Mouse (Mus musculus) frontal cortex, postnatal 25 days (tissue): Measurements from ENCODE around the gene Hspb11.

Experiments used
- DNase-seq, 2 experiments: peaks; one replicate each; pipeline ENCODE4 v3.0.0; 2022; ENCODE audit warnings: low spot score in 2 of 2

Hspb11 gene

DNA sequence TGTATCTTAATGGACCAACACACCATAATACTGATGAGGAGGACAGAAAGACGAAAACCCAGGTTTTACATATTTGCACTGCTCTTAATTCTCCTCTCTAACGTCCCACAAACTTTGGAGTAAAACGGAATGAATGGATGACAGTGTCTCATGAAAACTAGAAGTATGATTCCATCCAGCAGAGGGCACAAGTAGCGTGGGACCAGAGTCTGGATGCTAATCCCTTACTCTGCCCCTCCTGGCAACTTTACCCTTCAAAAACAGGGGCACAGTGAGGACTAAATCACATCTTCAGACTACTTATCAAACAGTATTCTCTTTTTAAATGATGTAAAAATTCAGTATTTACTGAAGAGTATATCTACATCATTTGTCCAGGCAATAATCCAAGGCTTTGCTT is 2.9 kb upstream of the Hspb11 start:
- DNase-seq: no peak

DNA sequence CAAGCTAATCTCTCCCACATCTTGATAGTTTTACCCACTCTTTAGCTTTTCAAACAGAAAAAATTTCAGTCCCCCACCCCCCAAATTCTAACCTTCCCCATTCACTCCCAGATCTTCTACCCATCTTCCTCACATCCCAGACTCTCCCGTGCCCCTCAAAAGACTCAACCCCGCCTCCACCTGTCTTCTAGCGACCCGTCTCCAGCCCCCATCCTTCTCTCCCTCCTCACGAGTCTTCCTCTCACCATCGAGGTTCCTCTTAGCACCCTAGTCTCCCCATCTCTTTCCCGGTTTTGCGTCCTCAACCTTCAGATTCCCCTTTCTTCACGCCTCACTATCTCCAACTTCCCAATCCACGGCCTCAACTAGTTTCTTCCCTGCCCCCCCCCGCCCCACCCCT is 871 bp upstream of the Hspb11 start:
- DNase-seq: no peak

DNA sequence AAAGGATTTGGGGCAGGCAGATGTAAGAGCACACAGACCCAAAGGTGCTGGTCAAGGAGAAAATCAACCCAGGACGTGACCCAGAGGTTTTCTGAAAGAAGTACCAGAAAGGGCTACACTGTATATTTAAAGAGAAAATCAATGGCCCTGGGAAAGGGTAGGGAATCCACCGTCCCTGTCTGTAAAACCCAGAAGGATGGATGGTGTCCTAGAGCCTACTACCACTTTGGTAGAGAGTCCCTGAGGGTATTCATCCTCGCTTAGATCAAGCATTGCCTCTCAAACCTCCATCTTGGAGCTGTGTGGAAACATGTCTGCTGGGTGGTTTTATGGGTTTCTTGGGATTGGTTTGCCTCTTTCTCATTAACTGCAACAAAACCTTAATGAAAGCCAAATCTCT is 1.0 kb downstream of the Hspb11 start:
- DNase-seq: no peak

DNA sequence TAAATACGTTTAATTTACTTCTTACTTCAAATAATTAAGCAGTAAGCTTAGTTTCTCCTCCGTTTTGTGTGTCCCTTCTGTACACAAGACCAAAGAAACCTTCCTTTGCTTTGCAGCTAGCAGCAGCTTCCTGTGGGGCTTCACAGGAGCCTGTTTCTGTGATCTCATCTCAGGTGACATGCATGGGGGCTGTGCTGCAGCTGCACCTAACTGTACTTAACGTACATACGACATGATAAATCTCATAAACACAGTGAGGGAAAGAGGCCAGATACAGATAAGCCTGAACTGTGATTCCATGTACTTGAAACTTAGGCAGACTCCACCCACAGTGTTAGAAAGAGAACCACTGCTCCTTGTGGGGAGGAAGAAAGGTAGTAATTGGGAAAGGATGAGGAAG is 6.6 kb downstream of the Hspb11 start:
- no peak for DNase-seq

DNA sequence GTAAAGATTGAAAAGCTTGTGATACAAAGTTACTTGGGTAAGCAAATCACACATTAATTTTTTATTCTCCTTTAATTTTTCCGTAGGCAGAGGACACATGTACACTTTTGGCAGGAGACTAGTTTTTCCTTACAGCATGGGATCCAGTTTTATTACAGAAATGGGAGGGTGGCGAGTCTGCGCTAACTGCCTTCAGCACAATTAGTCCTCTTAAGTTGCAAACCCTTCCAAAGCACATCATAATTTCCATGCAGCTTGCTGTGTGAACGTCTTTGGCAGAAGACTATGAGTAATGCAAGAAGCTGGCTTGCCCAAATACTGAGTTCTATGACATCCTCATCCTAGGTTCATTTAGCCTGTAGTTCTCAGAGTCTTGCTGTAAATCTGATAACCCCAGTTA is 20.3 kb downstream of the Hspb11 start:
- DNase-seq: no peak

DNA sequence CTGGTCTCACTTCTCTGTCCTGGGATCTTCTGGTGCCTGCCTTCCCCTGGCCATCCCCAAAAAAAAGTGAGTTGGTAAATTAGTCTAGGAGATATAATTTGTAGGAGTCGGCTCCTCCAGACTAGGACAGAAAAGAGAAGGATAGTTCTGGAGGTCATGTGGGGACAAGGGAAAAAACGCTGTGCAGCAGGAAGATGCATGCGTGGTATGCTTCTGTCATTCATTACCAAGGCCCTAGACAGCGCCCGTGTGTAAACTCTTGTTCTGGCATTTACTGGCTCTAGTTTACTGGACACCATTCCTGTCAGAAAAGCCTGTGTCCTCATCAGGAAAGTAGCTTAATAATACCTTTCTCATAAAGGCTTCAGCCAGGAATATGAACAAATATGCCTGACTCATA is 21.1 kb downstream of the Hspb11 start:
- DNase-seq: no peak

DNA sequence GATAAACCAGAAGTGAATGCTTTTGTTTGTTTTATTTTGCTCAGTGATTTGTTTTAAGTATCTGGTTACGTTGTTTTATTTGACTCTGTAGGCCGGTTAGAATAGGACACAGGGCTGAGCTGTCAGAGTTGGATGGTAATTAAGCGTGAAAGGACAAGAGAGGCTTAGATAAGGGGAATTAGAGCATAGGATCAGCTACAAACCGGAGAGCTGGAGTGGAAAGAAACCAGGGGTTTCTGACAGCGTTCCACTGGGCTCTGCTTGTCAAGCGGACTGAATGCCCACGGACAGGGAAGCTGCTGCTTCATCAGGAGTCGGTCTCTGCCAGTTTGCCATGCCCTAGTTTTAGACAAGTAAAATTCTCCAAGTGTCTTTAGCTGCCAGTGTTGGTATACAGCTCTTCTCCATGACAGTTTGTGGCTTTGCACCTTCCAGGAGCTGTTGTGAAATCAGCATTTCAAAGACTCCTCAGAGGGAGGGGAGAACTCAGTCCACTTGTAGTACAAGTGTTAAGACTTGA is 24.9 kb downstream of the Hspb11 start:
- DNase-seq: no peak

DNA sequence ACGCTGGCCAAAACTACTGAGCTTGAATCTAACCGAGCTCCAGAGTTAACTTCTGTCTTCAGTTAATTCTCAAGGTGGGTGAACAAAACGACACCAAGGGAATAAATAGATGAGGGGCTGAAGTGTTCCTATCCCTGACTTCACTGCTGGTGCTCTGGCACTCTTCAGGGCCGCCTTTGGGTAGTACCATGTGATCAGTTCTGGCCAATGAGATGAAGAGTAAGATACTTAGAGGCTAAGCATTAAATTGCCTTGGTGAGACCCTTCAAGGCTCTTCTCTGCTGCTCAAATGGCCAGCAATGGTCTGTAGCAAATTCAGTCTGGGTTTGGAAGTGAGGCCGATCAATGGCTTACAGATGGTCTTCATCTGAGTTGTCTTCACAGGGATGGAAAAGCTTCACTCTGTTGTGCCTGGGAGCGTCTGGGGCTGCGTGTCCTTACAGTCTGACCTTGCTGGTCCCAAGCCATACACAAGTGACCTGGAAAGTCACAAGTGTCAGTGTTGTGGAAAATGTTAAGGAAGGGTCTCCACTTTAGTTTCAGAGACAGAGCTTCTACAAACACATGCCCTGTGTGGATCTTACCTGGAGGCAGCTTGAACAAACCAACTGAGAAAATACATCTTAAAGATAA is 27.6 kb downstream of the Hspb11 start:
- no peak for DNase-seq

DNA sequence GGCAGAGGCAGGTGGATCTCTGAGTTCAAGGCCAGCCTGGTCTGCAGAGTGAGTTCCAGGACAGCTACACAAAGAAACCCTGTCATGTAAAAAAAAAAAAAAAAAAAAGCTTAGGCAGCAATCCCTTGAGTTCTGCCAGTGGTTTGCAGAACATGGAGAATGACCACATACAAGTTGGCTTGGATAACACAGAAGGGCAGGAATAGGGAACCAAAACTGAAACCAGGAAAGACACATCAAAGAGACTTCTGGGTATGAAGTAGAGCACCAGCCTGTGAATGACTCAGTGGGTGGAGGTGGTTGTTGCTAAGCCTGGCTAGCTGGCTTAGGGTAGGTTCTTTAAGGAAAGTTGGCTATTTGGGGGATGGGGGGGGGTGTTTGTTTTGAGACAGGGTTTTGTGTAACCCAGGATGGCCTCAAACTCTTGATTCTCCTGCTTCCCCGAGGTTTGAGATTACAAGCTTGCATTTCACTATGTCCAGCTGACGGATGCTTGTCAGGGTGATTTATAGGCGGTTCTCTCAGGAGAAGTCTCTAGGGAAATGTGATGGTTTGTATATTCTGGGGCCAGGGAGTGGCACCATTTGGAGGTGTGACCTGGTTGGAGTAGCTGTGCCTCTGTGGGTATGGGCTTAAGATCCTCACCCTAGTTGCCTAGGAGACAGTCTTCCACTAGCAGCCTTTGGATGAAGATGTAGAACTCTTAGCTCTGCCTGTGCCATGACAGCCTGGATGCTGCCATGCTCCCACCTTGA is 32.2 kb downstream of the Hspb11 start:
- no peak for DNase-seq

DNA sequence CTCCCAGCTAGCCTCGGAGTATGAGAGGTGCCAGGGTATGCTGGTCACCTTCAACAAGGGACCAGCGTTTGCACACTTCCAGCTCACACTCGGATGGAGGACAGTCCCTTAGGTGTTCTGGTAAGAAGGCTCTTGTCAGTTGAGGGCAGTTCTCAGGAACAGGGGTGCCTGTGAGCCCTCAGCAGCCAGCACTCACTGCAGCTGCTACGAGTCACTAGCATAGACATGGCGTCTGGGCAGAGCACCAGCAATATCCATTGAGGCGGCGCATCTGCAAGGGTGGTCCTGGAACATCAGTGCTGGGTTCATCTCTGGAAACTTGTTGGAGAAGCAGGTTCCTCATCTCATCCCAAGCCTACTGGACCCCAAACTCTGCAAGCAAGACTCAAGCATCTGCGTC is 33.0 kb downstream of the Hspb11 start:
- no peak for DNase-seq

DNA sequence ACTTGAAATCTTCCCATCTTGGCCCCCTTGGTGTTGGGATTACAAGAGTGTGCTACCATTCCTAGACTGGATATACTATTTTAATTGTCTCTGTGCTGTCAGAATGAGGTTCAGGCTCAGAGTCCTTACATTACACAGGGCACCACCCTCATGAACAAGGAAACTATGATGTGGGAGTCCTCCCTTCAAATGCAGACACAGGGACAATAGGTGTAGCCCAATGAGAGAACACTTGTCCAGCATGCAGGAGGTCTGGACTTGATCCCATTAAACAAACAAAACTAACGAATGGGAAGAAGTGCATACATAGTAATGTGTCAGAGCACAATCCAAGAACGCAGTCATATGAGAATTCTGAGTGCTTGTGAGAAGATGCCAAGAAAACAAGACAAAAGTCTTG is 34.1 kb downstream of the Hspb11 start:
- no peak for DNase-seq

DNA sequence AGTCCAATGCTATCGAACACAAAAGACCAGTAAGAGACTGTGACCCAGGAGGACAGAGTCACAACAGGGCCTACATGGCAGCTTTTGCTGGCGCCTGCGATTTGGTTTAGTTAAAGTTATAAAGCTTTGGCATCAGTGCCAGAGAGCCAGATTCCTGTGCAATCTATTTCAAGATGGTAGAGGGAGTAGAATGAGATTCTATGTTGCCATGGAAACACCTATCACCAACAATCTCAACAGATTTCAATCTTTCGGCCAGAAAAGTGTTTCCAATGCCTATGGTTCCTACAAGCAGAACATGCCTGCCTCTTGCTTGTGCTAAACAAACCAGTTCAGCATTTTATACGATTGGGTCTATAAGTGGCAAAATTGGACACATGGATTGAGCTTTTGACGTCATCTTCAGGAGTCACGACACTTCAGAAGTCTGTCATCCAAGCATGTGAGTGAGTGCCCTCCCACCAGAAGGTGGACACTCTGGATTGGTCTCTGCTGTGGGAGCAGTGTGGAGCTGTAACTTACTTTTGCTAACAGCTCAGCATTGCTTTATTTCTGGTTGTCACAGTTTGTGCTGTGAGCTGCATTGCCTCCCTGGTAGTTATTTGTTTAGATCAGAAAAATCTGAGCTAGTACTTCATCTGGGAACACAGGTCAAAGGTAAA is 38.3 kb downstream of the Hspb11 start:
- peak in 1 of 2 experiments; percentile 10 for DNase-seq

DNA sequence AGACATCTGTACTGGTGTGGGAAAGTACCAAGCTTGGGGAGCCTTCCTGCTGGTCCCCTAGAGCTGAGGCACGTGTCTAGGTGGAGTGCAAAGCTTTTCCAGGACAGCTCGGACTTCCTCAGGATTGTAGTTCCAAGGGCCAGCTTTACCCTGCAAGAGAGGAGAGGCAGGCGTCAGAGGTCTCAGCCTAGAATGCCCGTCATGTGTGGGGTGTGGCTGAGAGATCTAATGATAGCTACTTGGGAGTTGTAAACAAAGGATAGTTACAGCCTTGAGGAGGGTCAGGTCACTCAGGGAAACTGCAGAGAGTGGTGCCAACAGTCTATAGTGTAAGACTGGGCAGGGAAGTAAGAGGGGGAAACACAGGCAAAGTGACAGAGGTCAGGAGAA is 38.9 kb downstream of the Hspb11 start:
- DNase-seq: no peak

DNA sequence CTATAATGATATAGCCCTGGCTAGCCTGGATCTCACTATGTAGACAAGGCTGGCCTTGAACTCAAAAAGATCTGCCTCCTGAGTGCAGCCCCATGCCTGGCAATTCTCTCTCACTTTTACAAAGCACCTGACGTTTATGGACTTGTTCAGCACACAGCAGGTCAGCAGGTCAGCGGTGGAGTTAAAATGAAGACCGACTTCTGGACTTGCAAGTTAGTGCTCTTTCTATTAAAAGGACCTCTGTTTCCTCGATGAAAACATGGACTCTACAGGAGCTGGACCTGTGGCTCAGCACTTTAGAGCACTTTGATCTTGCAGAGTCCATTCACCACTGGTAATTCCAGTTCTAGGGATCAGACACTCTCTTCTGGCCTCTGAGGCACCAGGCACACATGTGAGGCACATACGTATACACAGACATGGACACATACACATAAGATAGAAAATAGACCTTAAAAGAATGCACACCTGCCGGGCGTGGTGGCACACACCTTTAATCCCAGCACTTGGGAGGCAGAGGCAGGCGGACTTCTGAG is 44.7 kb downstream of the Hspb11 start:
- DNase-seq: no peak

DNA sequence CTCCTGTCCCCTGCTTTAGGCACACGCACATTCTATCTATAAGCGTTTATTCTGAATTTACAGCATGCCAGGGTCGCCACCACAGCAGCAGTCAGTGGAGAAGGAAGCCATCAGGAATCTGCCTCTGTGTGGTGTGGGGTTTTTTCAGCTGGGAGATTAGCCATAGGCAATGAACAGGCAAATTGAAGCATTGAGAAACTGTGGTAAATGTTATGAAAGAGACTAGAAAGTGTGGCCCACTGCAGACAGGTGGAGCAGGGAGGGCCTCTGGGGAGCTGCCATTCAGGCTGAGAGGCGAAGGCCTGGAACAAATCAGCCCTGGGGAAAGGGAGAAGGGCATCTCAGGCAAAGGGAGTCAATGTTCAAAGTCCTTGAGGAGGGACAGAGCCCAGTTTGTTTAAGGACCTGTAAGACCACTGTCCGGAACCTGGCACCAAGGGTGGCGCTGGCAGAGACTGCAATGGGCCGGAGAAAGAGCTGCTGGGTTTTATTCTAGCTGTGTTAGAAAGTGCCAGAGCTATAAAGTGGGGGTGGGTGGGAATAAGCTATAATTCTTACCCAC is 46.5 kb downstream of the Hspb11 start:
- no peak for DNase-seq

DNA sequence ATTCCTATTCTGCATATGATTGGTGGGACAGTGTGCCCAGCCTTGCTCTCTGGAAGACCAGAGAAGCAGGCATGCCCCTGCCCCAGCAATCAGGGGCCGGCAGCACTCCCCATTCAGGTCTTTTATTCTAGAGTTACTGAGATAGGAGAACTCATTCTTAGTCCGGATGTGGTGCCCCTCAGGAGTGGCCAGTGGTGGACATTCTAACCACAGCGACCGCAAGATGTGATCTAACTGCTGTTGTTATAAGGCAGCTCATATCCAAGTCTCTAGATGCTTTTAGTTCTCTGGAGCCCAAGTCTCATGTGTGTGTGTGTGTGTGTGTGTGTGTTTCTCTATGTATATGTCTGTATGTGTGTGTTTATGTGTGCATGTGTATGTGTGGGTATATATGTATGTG is 47.0 kb downstream of the Hspb11 start:
- DNase-seq: no peak

DNA sequence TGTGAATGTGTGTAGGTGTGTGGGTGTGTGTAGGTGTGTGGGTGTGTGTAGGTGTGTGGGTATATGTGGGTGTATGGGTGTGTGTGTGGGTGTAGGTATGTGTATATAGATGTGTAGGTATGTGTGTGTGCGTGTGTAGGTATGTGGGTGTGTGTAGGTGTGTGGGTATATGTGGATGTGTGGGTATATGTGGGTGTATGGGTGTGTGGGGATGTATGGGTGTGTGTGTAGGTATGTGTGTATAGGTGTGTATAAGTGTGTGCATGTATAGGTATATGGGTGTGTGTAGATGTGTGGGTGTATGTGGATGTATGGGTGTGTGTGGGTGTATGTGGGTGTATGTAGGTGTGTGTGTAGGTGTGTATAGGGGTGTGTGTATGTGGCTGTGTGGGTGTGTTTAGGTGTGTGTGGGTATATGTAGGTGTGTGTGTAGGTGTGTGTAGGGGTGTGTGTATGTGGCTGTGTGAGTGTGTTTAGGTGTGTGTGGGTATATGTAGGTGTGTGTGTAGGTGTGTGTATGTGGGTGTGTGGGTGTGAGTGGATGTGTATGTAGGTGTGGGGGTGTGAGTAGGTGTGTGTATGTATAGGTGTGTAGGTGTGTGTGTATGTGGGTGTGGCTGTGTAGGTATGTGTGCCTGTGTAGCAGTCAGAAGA is 47.6 kb downstream of the Hspb11 start:
- no peak for DNase-seq

DNA sequence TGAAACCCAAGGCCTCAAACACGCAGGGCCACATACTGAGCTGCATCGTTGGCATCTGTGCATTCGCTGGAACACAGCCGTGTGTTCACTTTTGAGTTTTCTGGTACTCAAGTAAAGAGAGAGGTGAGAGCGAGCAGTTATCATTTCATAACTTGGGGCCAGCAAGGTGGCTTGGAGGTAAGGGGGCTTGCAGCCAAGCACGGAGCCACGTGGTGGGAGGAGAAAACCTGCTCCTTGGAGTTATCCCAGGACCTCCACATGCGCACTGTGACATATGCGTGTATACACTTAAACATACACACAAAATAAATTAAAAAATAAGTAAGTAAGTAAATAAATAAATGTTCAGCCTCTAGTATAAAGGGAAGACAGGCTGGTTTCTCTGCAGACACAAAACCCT is 48.8 kb downstream of the Hspb11 start:
- DNase-seq: no peak

DNA sequence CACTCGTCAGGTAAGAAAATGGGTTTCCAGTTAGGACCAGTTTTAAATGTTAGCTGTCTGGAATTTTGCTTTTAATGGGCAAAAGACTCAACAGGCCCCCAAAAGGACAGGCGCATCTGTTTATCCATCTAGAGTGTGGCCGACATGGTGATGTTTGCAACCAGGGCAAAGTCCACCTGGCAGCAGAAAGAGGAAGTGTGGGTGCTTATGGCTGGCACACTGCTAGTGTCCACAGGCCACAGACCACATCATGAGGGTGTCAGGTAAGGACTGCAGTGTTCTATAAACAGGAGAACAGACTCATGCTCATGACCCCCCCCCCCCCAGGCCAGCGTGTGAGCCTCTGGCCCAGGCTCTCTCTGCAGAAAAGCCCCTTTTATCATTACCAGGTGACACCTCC is 49.4 kb downstream of the Hspb11 start:
- no peak for DNase-seq

DNA sequence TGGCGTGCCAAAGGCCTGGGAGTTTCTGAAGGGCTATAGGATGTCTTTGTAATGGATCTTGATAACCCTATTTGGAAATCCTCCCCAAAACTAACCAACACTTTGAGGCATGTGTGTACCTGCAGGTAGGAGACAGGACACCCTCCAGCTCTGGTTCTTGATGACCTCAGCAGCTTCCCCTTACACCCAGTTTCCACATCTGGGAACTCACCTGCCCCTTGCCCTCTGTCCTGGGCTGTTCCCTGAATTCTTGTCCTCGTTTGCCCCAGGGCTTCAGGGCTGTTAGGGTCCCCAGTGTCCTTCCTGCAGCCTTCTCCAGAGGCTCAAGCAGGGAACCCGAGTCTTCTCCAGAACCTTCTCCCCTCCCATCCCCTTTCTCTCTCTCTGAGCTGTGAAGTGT is 50.1 kb downstream of the Hspb11 start:
- no peak for DNase-seq

DNA sequence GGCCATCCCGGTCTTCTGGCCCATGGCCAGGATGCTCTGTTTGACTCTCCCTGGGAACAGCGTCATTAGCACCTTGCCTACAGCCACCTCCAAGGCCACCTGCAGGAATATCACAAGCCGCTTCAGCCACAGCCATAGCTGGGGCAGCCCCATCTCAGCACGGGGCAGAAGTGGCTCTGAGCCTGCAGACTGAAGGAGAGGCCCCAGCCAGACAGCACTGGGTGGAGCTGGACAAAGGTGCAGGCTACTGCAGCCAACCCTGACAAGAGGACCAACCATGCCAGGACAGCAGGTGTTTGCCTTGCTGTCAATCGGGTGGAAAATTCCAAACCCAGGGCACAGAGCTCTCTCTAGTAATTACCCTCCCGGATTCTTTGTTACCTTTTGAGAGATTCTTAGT is 53.6 kb downstream of the Hspb11 start, which contains the start of gene Dio1:
Gene Dio1, minus strand, starts transcription at position 204 of the 400 bp plus-strand sequence.
- no peak for DNase-seq
